In the genomic region with DNA sequence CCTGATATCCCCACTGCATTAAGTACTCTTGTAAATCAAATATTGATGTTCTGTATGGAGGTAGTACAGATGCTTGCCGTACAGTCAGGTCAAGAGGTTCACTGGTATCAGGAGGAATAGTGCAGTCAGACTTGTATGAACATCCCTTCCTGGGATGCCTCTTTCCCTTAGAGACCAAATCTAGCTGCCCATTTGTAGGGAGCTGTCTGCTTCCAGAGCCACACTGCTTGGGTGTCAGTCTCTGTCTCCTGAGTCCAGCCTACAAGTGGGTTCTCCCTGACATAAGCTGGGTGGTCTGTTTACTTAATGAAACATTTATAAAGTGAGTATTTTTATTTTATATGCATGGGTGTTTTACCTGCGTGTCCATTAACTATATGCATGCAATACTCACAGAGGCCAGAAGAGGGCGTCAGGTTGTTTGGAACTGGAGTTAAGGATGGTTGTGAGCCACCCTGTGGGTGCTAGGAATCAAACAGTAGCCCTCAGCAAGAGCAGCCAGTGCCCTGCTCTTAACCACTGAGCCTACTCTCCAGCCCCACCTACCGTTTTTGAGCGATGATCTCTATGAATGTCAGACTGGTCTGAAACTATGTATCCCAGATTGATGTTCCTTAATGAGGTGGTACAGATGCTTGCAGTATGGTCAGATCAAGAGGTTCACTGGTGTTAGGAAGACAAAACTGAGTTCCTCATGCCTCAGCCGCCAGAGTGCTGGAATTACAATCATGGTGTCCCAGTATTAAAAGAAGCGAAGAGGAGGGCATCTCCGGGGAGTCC, we compare ENCODE assay signal across 10 mouse cellular contexts. TPM values are rescaled to one million over a fixed set of nuclear protein-coding genes. Genes with fewer than 3 reads are reported as not detected.
DNase-seq lines count a peak whose midpoint lies in the region; TF ChIP-seq lines count a peak whose summit lies in the region.
"Had no signal": no experiment of that assay in that cellular context is flagged by ENCODE, and none has a peak within 500 bp of the region (broad histone marks: within the 10 kb centered on the region; RNA-seq: fewer than 3 reads in every experiment).

No protein-coding gene starts in this region.

- no peak for TF ChIP-seq POLR2A in brain, embryonic 14.5 days (IDR thresholded peaks at IDR 0.05; ENCODE audit: borderline replicate concordance, extremely low read depth, insufficient read depth, insufficient read length, poor library complexity, severe bottlenecking)

- DNase-seq in layer of hippocampus, adult 2 months (ENCODE audit: low spot score in 2 of 2), result no peak
- no peak for DNase-seq in layer of hippocampus, adult 8-10 months (ENCODE audit: low spot score in 2 of 2)
- DNase-seq in 416B (ENCODE audit: low read depth), result peak; percentile 21
- peak; percentile 23 to 26 for DNase-seq in CD8-positive naive resting alpha-beta T cell, adult 2 months (ENCODE audit: low read depth in 2 of 2, low spot score in 2 of 2)
- no peak for DNase-seq in brain, embryonic 14.5 days (ENCODE audit: low read depth)
- DNase-seq in gastrocnemius, postnatal 25 days, result no peak
- DNase-seq in right cerebral cortex, postnatal 4 days, result no peak
- DNase-seq: cerebellum, postnatal 10 days; heart, postnatal 14 days; kidney, adult 18-20 months had no signal

- peak; percentile 66 for TF ChIP-seq CTCF in layer of hippocampus, adult 2 months (conservative IDR thresholded peaks at IDR 0.05)
- TF ChIP-seq CTCF in brain, embryonic 14.5 days (IDR thresholded peaks at IDR 0.05; ENCODE audit: borderline replicate concordance, extremely low read depth, insufficient read depth, insufficient read length), result peak; percentile 29; the same call in 1 of the 2 replicates

- no peak overlapping the region for H3K4me3 ChIP-seq in layer of hippocampus, adult 2 months

- no peak overlapping the region for H3K27ac ChIP-seq in layer of hippocampus, adult 2 months

RNA-seq across cellular contexts. Expression of a gene that starts 7.2 kb away (rescaled TPM):
- total RNA-seq in layer of hippocampus, adult 2 months (2021), result 10 to 100 TPM; 24.0 to 29.5 TPM
- total RNA-seq in layer of hippocampus, adult 8-10 months (2022), result 10 to 100 TPM; 24.6 to 30.9 (median 28.9) TPM
- polyA plus RNA-seq in brain, embryonic 14.5 days (2012; rRNA removed), result 15.7 and 21.7 TPM in 2 replicates
- 10 to 100 TPM; 21.2 to 23.0 TPM for total RNA-seq in gastrocnemius, postnatal 25 days (2021)

RNA-seq across cellular contexts. Expression of a gene that starts 37.6 kb away (rescaled TPM):
- 1 to 10 TPM; 2.1 to 2.6 TPM for total RNA-seq in layer of hippocampus, adult 2 months (2021)
- total RNA-seq in layer of hippocampus, adult 8-10 months (2022), result 1 to 10 TPM; 1.3 to 2.8 (median 2.5) TPM
- 0.41 and 0.58 TPM in 2 replicates for polyA plus RNA-seq in brain, embryonic 14.5 days (2012; rRNA removed)
- total RNA-seq in gastrocnemius, postnatal 25 days (2021), result 1 to 10 TPM; 5.0 to 7.5 TPM

Comparison
In these comparisons a context has a peak if more than half of its experiments do, and no peak if none do; other contexts are left out.
1. DNase-seq: peak in 416B (single experiment) and CD8-positive naive resting alpha-beta T cell, adult 2 months (2 of 2); none in layer of hippocampus, adult 2 months (0 of 2), layer of hippocampus, adult 8-10 months (0 of 2), brain, embryonic 14.5 days (single experiment), gastrocnemius, postnatal 25 days (single experiment) and right cerebral cortex, postnatal 4 days (single experiment).